Mouse (Mus musculus) stomach, embryonic 16.5 days (tissue): Measurements from ENCODE around the gene Trpc1. TPM values are rescaled to one million over a fixed set of nuclear protein-coding genes. Genes with fewer than 3 reads are reported as not detected.

ENCODE experiments used
- ATAC-seq: fragments of 200-750 bp; cut with Nextera tagmentation; 2 replicates; pipeline ENCODE4 v1.8.0; 2017; ENCODE audit warnings: moderate number of reproducible peaks, moderate TSS enrichment; ENCODE audit not compliant: insufficient read depth, low FRiP score
- H3K27ac ChIP-seq: fragments of 300-500 bp; sonication (generic); 2 replicates; pipeline ENCODE4 v1.5.1; 2014; ENCODE audit warnings: low read length
- H3K27me3 ChIP-seq: fragments of 300-500 bp; sonication (generic); 2 replicates; pipeline ENCODE4 v1.6.1; 2014; ENCODE audit warnings: low read length, control low read depth, mixed read lengths; ENCODE audit not compliant: control insufficient read depth, insufficient read depth
- H3K36me3 ChIP-seq: fragments of 300-500 bp; sonication (generic); 2 replicates; pipeline ENCODE4 v1.6.1; 2014; ENCODE audit warnings: low read length; ENCODE audit not compliant: control insufficient read depth, insufficient read depth
- H3K4me1 ChIP-seq: fragments of 300-500 bp; sonication (generic); 2 replicates; pipeline ENCODE4 v1.6.1; 2014; ENCODE audit warnings: low read length, control low read depth, mixed read lengths; ENCODE audit not compliant: control insufficient read depth, insufficient read depth
- H3K4me2 ChIP-seq: fragments of 300-500 bp; sonication (generic); 2 replicates; pipeline ENCODE4 v1.6.1; 2014; ENCODE audit warnings: low read depth, low read length, mixed read lengths
- H3K4me3 ChIP-seq: fragments of 300-500 bp; sonication (generic); replicated peaks from 2 replicates; pipeline ENCODE4 v1.5.1; 2014; ENCODE audit warnings: mild to moderate bottlenecking, low read length
- H3K9ac ChIP-seq: fragments of 300-500 bp; sonication (generic); 2 replicates; pipeline ENCODE4 v1.6.1; 2014; ENCODE audit warnings: low read length
- H3K9me3 ChIP-seq: fragments of 300-500 bp; sonication (generic); replicated peaks from 2 replicates; pipeline ENCODE4 v1.6.1; 2016; ENCODE audit warnings: low read length, control low read depth; ENCODE audit not compliant: control insufficient read depth
- WGBS: fragments of 180-500 bp; shearing (Covaris S2); extraction: QIAGEN DNeasy Blood & Tissue Kit; methylation state at CpG from one replicate; pipeline ENCODE4 v1.1.7; 2014; 5-methylcytosine and 5-hydroxymethylcytosine counted together
- polyA plus RNA-seq: library from polyadenylated mRNA; unstranded; fragments of >200 nt; fragmentation: Nextera tagmentation; extraction: Ambion mirVana; gene quantifications from 2 replicates; pipeline ENCODE4 v1.2.1, GENCODE M21; 2015

The Trpc1 gene
- 1.2 and 1.4 TPM in 2 replicates for polyA plus RNA-seq

- no peaks in the 10 kb centered on the region for H3K9me3 ChIP-seq
- peak; percentile 98 for ATAC-seq
- H3K4me3 ChIP-seq: peak within 1 kb of the TSS; percentile 85
- H3K36me3 ChIP-seq: no peaks in the 10 kb centered on the region
- H3K27ac ChIP-seq: no peak within 1 kb of the TSS
- H3K4me2 ChIP-seq: peak within 1 kb of the TSS; percentile 94
- H3K9ac ChIP-seq: peak within 1 kb of the TSS; percentile 89
- H3K4me1 ChIP-seq: peaks cover 6% of the 10 kb centered on the region
- peaks cover 7% of the 10 kb centered on the region for H3K27me3 ChIP-seq
- under 1% methylated on average over 55 of the region's 56 CpGs for WGBS
These were observed at the start of gene Trpc1 for GRCm38 (mm10) chr9:95750037-95750511. Trpc1 (minus strand) TSS chr9:95750375.

GRCm38 (mm10) chr9:95796323-95796722 lies 46.1 kb upstream of the Trpc1 start:
- no peaks in the 10 kb centered on the region for H3K4me1 ChIP-seq
- H3K4me2 ChIP-seq: no peak overlapping the region
- no peaks in the 10 kb centered on the region for H3K27me3 ChIP-seq
- 88% methylated on average over 2 of the region's 2 CpGs for WGBS
- no peak overlapping the region for H3K4me3 ChIP-seq
- no peak for ATAC-seq
- no peak overlapping the region for H3K9ac ChIP-seq
- H3K9me3 ChIP-seq: no peaks in the 10 kb centered on the region
- H3K27ac ChIP-seq: peak overlapping the region; percentile 89
- H3K36me3 ChIP-seq: no peaks in the 10 kb centered on the region

GRCm38 (mm10) chr9:95795844-95796243 lies 45.7 kb upstream of the Trpc1 start:
- no peaks in the 10 kb centered on the region for H3K4me1 ChIP-seq
- H3K4me2 ChIP-seq: no peak overlapping the region
- ATAC-seq: no peak; the same call in 1 of the 2 replicates
- H3K27ac ChIP-seq: peak overlapping the region; percentile 89
- no peaks in the 10 kb centered on the region for H3K9me3 ChIP-seq
- no peaks in the 10 kb centered on the region for H3K27me3 ChIP-seq
- no peaks in the 10 kb centered on the region for H3K36me3 ChIP-seq
- no peak overlapping the region for H3K9ac ChIP-seq
- no peak overlapping the region for H3K4me3 ChIP-seq
- WGBS: 71% methylated on average over 5 of the region's 5 CpGs

GRCm38 (mm10) chr9:95795077-95795784 lies 45.1 kb upstream of the Trpc1 start:
- Histone ChIP-seq H3K4me3 (no peak overlapping the region), H3K27ac (peak overlapping the region; percentile 89), H3K36me3 (no peaks in the 10 kb centered on the region), H3K4me1 (no peaks in the 10 kb centered on the region), H3K4me2 (no peak overlapping the region), H3K9ac (peak overlapping the region; percentile 35; the same call in 1 of the 2 replicates), H3K9me3 (no peaks in the 10 kb centered on the region), H3K27me3 (no peaks in the 10 kb centered on the region)
- peak; percentile 80 for ATAC-seq
- 87% methylated on average over 2 of the region's 2 CpGs for whole genome bisulfite sequencing

GRCm38 (mm10) chr9:95793986-95794744 lies 44.0 kb upstream of the Trpc1 start:
- Histone ChIP-seq H3K4me2 (no peak overlapping the region), H3K4me3 (no peak overlapping the region), H3K9me3 (no peaks in the 10 kb centered on the region), H3K27ac (no peak overlapping the region), H3K27me3 (no peaks in the 10 kb centered on the region), H3K4me1 (no peaks in the 10 kb centered on the region), H3K36me3 (no peaks in the 10 kb centered on the region), H3K9ac (no peak overlapping the region)
- WGBS: 67% methylated on average over 15 of the region's 15 CpGs
- peak; percentile 53; the same call in 1 of the 2 replicates for ATAC-seq

- Histone ChIP-seq H3K36me3 (no peaks in the 10 kb centered on the region), H3K4me2 (no peak overlapping the region), H3K27ac (no peak overlapping the region), H3K27me3 (no peaks in the 10 kb centered on the region), H3K4me1 (no peaks in the 10 kb centered on the region; the same call in 1 of the 2 replicates), H3K9ac (no peak overlapping the region), H3K9me3 (no peaks in the 10 kb centered on the region), H3K4me3 (no peak overlapping the region)
- WGBS: 83% methylated on average over 16 of the region's 16 CpGs
- no peak for ATAC-seq
These were observed 34.8 kb upstream of the Trpc1 start for GRCm38 (mm10) chr9:95784888-95785511.

GRCm38 (mm10) chr9:95783646-95784293 lies 33.6 kb upstream of the Trpc1 start:
- 73% methylated on average over 17 of the region's 17 CpGs for WGBS
- no peaks in the 10 kb centered on the region; the same call in 1 of the 2 replicates for H3K4me1 ChIP-seq
- H3K9me3 ChIP-seq: no peaks in the 10 kb centered on the region
- no peak overlapping the region for H3K4me2 ChIP-seq
- no peaks in the 10 kb centered on the region for H3K36me3 ChIP-seq
- no peak overlapping the region for H3K9ac ChIP-seq
- no peak for ATAC-seq
- no peaks in the 10 kb centered on the region for H3K27me3 ChIP-seq
- H3K4me3 ChIP-seq: no peak overlapping the region
- no peak overlapping the region for H3K27ac ChIP-seq

- Histone ChIP-seq H3K4me3 (no peak overlapping the region), H3K9me3 (no peaks in the 10 kb centered on the region), H3K4me1 (no peaks in the 10 kb centered on the region), H3K27ac (no peak overlapping the region), H3K36me3 (no peaks in the 10 kb centered on the region), H3K9ac (no peak overlapping the region), H3K27me3 (no peaks in the 10 kb centered on the region), H3K4me2 (no peak overlapping the region)
- WGBS: 44% methylated on average over 2 of the region's 2 CpGs
- ATAC-seq: no peak
These were observed 21.5 kb upstream of the Trpc1 start for GRCm38 (mm10) chr9:95771671-95772070.
